Mouse (Mus musculus): ENCODE results near the gene Ank3.

Ank3 gene

GRCm38 (mm10) chr10:70021667-70022066, 623.1 kb downstream of the Ank3 start:
- peak; percentile 53 for DNase-seq

DNA sequence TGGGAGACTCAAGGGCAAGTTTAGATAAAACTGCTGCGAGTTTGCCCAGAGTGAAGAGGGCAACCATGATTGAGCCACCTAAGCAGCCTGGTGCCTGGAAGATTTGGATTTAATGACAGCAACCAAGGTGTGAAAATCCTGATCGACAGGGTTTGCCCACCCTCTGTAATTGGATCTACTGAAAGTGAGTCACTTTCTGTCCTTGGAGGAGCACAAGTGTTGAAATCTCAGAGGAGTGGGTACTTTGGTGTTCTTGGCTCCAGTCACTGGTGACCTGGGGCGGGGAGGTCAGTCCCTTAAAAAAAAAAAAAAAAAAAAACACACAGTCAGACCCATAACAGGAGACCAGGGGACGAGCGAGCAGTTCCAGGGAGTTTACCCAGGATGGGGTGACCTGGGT, 624.0 kb downstream of the Ank3 start:
- no peak for DNase-seq

- no peak for DNase-seq
Observed at GRCm38 (mm10) chr10:70023861-70024260, 625.3 kb downstream of the Ank3 start.

GRCm38 (mm10) chr10:70031942-70032341, 633.4 kb downstream of the Ank3 start:
- DNase-seq, result no peak

DNA sequence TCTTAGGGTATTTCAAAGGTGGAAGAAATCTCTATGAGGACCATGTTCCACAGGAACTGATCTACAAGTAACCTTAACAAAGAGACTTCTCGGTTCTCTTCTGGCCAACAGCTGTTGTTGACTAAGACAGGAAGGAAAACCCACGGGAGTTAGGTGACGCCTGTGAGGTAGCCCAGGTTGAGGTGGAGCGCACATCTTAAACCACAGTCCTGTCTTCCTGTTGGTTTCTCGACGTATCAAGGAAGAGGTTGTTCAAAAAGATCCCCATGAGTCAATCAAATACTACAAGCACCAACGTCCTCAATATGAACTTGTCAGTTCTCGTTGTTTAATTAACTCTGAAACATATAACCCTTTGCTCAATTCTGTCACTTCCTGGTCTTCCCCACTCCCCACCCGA, 634.4 kb downstream of the Ank3 start:
- no peak for DNase-seq

DNA sequence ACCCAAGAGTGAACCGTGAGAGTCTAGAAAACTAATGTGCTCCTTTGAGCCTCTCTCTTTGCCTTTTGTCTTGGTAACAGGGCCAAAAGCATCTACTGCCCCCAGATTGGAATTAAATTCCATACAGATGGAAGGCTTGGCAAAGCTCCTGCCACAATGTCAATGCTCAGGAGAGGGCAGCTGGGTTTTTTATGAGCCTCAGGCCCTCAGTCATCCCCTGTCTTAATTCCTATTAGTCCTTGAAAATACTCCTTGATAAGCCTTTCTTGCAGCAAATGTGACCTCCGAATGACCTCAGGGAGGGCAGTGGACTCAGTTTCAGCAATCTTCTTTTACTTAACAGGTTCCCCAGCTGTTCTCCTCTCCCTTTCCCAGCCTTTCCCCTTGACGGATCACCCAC, 635.3 kb downstream of the Ank3 start:
- no peak for DNase-seq

GRCm38 (mm10) chr10:70039871-70040291, 641.3 kb downstream of the Ank3 start:
- DNase-seq, result no peak

DNA sequence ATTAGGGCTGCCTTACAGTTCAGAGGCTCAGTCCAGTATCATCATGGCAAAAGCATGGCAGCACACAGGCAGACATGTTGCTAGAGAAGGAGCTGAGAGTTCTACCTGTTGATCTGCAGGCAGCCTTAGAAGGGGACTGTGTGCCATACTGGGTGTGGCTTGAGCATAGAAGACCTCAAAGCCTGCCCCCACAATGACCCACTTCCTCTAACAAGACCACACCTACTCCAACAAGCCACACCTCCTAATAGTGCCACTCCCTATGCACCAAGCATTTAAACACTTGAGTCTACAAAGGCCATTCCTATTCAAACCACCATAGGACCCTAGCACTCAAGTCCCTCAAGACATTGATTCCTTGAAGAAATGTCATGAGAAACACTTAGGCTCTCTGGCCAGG, 643.0 kb downstream of the Ank3 start:
- no peak for DNase-seq

- no peak for DNase-seq
Observed at GRCm38 (mm10) chr10:70045722-70046121, 647.1 kb downstream of the Ank3 start.

- no peak for DNase-seq
Observed at GRCm38 (mm10) chr10:70049771-70050170, 651.2 kb downstream of the Ank3 start.

- DNase-seq, result no peak
Observed at GRCm38 (mm10) chr10:70055291-70055690, 656.7 kb downstream of the Ank3 start.

- no peak for DNase-seq
Observed at GRCm38 (mm10) chr10:70057064-70057463, 658.5 kb downstream of the Ank3 start.

DNA sequence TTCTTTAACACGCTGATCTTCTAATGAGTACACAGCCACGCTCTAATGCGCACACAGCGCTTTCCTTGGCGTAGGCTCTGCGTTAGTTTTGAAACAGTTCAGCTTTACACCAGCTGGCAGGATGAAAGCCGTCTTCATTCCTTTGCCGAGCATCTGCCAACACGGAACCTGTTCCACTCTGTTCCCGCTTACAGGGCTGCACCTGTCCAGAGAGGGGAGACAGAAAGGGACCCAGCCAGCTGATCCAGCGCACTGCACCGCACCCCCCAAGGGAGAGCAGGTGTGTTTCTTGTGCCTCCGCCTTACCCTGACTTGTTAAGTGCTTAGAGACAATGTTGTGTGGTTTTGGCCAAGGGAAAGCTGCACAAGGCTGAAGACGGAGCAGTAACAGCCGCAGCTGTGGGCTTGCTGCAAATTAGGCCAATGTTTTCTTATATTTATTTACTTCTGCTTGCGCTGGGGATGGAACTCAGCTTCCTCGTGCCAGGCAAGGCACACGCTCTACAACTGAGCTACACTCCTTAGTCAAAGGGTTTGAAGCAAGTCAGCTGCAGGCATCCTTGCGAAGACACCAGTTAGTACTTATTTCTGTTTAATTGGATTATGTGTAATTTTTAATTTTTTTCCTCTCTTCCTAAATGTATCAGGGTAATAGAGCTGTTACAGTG, 661.6 kb downstream of the Ank3 start:
- DNase-seq, result no peak

DNA sequence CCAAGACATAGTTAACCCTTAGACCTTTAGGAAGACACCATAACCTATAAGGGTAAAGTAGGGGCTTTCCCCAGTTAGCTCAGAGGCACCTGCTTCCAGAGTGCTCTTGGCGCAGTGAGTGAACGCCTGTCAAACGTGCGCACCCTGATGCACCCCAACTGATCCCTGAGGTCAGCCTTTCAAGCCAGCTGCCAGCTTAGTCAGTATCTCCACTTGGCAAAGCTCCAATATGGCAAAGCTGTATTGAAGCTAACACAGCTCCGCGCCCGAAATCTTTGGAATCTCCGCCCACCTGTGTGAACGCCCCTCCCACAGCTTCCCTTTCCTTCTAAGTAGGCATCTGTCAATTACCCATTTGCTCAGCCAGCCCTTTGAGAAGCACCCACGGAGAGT, 662.1 kb downstream of the Ank3 start:
- no peak for DNase-seq

GRCm38 (mm10) chr10:70063881-70064555, 665.4 kb downstream of the Ank3 start:
- no peak for DNase-seq

DNA sequence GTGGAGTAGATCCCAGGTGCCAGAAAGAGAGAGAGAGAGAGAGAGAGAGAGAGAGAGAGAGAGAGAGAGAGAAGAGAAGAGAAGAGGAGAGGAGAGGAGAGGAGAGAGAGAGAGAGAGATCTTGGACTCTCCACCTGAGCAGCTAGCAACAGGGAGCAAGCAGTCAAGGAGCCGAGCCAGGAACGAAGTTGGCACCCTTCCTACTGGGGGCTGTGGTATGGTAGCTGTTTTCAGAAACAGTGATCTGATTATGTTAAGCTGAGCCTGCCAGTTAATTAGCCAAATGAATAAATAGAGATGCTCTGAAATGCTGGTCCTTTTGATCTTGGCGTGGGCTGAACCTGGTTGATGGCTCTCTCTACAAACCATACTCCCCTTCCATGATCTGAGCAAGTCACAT, 666.6 kb downstream of the Ank3 start:
- DNase-seq, result no peak

GRCm38 (mm10) chr10:70066497-70067168, 668.1 kb downstream of the Ank3 start:
- DNase-seq, result no peak

DNA sequence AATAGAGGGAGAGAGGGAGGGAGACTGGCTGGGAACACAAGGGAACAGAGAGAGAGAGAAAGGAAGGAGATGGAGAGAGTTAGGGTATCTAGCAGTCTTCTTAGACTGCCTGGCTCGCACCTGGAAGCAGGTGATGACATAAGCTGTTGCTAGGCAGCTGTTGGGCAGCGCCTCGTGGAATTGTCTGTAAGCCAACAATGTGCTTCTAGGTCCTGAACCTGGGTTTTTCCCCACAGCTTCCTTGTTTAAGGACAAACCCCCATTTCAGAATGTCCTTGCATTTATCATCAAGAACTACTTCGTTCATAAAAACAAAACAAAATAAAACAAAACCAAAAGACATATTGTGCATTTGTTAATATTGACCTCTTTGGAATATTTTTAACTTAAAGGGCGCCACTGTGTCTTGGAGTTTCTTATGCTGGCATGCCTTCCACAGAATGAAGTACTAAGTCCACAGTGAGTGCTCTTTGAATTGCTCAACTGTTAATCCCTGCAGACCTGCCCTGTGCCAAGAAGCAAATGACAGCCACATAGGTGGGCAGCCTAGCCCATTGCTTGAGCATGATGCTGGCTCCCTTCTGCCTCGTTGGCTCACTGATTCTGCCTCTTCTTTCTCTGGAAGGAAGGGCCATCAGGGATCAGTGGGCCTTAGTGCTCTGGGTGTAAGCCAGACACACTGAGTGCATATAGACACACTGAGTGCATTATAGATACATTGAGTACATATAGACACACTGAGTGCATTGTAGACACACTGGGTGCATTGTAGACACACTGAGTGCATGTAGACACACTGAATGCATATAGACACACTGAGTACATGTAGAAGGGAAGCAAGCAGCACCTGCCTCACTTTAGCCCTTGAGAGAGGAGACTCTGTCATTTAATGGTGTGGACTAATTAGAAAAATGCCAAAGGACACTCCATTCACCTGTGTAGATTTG, 668.9 kb downstream of the Ank3 start:
- no peak for DNase-seq

- DNase-seq, result no peak
Observed at GRCm38 (mm10) chr10:70069321-70069720, 670.7 kb downstream of the Ank3 start.

DNA sequence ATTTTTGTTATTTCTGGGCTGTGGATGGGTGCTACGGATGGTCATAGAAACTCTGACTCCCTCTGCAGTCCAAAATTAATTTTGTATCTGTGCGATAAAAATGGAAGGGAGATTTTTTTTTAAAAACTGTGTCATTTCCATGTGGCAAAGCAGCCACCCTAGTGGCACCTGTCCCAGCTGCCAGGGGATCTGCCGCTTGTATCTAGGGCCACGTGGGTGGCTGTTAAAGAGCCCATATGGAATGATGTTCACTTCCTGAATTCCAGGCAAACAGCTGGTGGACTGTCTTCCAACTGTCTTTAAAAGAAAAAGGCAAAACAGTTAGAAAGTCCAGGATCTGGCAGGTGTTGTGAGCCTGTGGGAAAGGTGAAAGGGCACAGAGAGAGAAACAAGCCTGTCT, 672.8 kb downstream of the Ank3 start:
- DNase-seq, result no peak
